Mouse (Mus musculus): ENCODE measurements around the gene Bsg.

DNA sequence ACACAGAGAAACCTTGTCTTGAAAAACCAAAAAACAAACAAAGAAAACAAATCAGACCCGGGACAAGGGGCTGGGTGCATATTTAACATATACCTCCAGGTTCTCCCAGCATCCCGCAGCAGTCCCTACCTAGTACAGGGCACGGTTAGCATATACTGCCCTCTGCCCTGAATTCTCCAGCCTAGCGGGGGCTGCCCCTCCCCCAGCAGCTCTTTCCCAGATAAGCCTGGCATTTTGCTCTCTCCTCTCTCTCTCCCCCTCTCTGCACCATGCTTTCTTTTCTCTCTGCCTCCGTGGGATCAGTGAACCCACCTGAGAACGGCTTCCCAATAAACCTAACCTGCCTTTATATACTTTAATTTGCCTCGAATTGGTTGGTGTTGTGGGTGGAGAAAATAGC, 3.6 kb upstream of the Bsg start:
- TF ChIP-seq CTCF (IDR thresholded peaks at IDR 0.05; ENCODE audit: low read depth, low read length) (no peak), POLR2A (IDR thresholded peaks at IDR 0.05; ENCODE audit: borderline replicate concordance, low read depth, low read length) (no peak)

All from bone marrow macrophage, adult 2 months (primary cell).